Comparison of ENCODE assay signal across 11 mouse cellular contexts in the genomic region with DNA sequence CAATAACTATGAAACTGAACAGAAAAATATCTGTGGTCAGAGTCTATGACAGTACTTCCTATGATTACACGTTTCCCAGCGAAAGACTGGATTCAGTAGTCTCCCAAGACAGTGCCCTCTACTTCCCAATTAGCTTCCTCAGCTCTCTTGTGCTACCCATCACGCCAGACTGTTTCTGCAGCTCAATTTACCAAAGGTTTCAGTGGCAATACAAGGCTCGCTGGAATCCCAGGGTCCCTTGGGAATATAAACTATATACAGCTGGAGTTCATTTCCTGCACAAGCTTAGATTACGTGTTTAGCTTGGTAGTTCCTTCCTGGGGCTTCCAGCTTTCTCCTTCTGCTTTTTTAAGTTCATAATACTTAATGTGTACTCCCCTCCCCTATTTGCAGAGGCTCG.
DNase-seq lines count a peak whose midpoint lies in the region; ATAC-seq and TF ChIP-seq lines count a peak whose summit lies in the region.
"Had no signal": no experiment of that assay in that cellular context is flagged by ENCODE, and none has a peak within 500 bp of the region (broad histone marks: within the 10 kb centered on the region; RNA-seq: fewer than 3 reads in every experiment).

No protein-coding gene starts in this region.

- ATAC-seq in intestine, embryonic 14.5 days (replicated peaks; ENCODE audit: low FRiP score, low TSS enrichment, low read depth) = no peak
- ATAC-seq in intestine, postnatal 0 days = no peak
- ATAC-seq in stomach, embryonic 14.5 days (ENCODE audit: insufficient number of reproducible peaks, insufficient read depth, low FRiP score, low read depth) = no peak
- no peak for ATAC-seq in stomach, postnatal 0 days (ENCODE audit: low FRiP score, low TSS enrichment)
- ATAC-seq in forebrain, embryonic 15.5 days (replicated peaks) = no peak

- H3K4me3 ChIP-seq in intestine, embryonic 14.5 days (ENCODE audit: low read depth, low read length) = no peak overlapping the region
- H3K4me3 ChIP-seq in intestine, postnatal 0 days (ENCODE audit: low read depth, low read length) = no peak overlapping the region
- no peak overlapping the region for H3K4me3 ChIP-seq in stomach, embryonic 14.5 days (ENCODE audit: low read depth, low read length)
- H3K4me3 ChIP-seq in stomach, postnatal 0 days (ENCODE audit: low read depth, low read length) = no peak overlapping the region
- H3K4me3 ChIP-seq in forebrain, embryonic 15.5 days = no peak overlapping the region

- no peaks in the 10 kb centered on the region for H3K27me3 ChIP-seq in intestine, embryonic 14.5 days (replicated peaks; ENCODE audit: control insufficient read depth, insufficient read depth, low read length)
- H3K27me3 ChIP-seq in intestine, postnatal 0 days (replicated peaks; ENCODE audit: control insufficient read depth, insufficient read depth, low read length) = no peaks in the 10 kb centered on the region
- H3K27me3 ChIP-seq in stomach, embryonic 14.5 days (ENCODE audit: control insufficient read depth, insufficient read depth, low read length) = no peaks in the 10 kb centered on the region
- no peaks in the 10 kb centered on the region for H3K27me3 ChIP-seq in stomach, postnatal 0 days (ENCODE audit: control insufficient read depth, insufficient read depth, low read length)
- H3K27me3 ChIP-seq in forebrain, embryonic 15.5 days = no peaks in the 10 kb centered on the region

- TF ChIP-seq CTCF in intestine, postnatal 0 days (IDR thresholded peaks at IDR 0.05; ENCODE audit: low read depth) = no peak
- TF ChIP-seq CTCF in stomach, postnatal 0 days (IDR thresholded peaks at IDR 0.05; ENCODE audit: low read depth) = no peak

- no peaks in the 10 kb centered on the region for H3K9me3 ChIP-seq in intestine, embryonic 14.5 days (ENCODE audit: control insufficient read depth, low read length)
- no peaks in the 10 kb centered on the region for H3K9me3 ChIP-seq in intestine, postnatal 0 days (ENCODE audit: control insufficient read depth)
- no peaks in the 10 kb centered on the region for H3K9me3 ChIP-seq in stomach, embryonic 14.5 days (ENCODE audit: control insufficient read depth, low read depth, low read length)
- no peaks in the 10 kb centered on the region for H3K9me3 ChIP-seq in stomach, postnatal 0 days (ENCODE audit: control insufficient read depth, low read length)
- H3K9me3 ChIP-seq in forebrain, embryonic 15.5 days = no peaks in the 10 kb centered on the region

- 30% methylated on average over 6 of the region's 6 CpGs for WGBS in intestine, embryonic 14.5 days
- WGBS in intestine, postnatal 0 days = 49% methylated on average over 6 of the region's 6 CpGs
- WGBS in stomach, embryonic 14.5 days = 32% methylated on average over 6 of the region's 6 CpGs
- 41% methylated on average over 6 of the region's 6 CpGs for WGBS in stomach, postnatal 0 days
- 64% methylated on average over 6 of the region's 6 CpGs for WGBS in forebrain, embryonic 15.5 days

- H3K27ac ChIP-seq in intestine, embryonic 14.5 days (ENCODE audit: low read depth) = peak overlapping the region; percentile 38; the same call in 1 of the 2 replicates
- H3K27ac ChIP-seq in intestine, postnatal 0 days (ENCODE audit: low read depth, low read length) = no peak overlapping the region
- H3K27ac ChIP-seq in stomach, embryonic 14.5 days (ENCODE audit: low read length) = 0 out of 2 replicates have a peak overlapping the region, but pooled peaks have one; percentile 10
- no peak overlapping the region for H3K27ac ChIP-seq in stomach, postnatal 0 days (replicated peaks)
- H3K27ac ChIP-seq in forebrain, embryonic 15.5 days (replicated peaks) = no peak overlapping the region
- H3K27ac ChIP-seq: hindbrain, embryonic 14.5 days had no signal

- TF ChIP-seq EP300 in stomach, postnatal 0 days (optimal IDR thresholded peaks at IDR 0.05) = no peak

- no peak for DNase-seq in intestine, embryonic 14.5 days (ENCODE audit: low spot score)
- no peak for DNase-seq in stomach, postnatal 0 days (ENCODE audit: low spot score)
- DNase-seq in forelimb bud, embryonic 11.5 days (ENCODE audit: low read depth, low spot score) = peak; percentile 85
- DNase-seq in thymus, postnatal 10 days (ENCODE audit: low spot score in 2 of 2) = no peak
- DNase-seq in yolk sac, embryonic 10.5 days (ENCODE audit: low spot score) = no peak
- DNase-seq: adrenal gland, adult 8-10 months; cerebellum, adult 9-11 months had no signal

- H3K4me1 ChIP-seq in intestine, embryonic 14.5 days (replicated peaks; ENCODE audit: control insufficient read depth, insufficient read depth, low read length) = peaks cover 19% of the 10 kb centered on the region
- H3K4me1 ChIP-seq in intestine, postnatal 0 days (replicated peaks; ENCODE audit: control insufficient read depth, insufficient read depth, low read length) = peaks cover under 1% of the 10 kb centered on the region
- H3K4me1 ChIP-seq in stomach, embryonic 14.5 days (ENCODE audit: control insufficient read depth, insufficient read depth, low read length) = peaks cover 10% of the 10 kb centered on the region
- H3K4me1 ChIP-seq in stomach, postnatal 0 days (replicated peaks; ENCODE audit: control insufficient read depth, insufficient read depth) = 0 out of 2 replicates have a peak, but pooled peaks cover 5% of the 10 kb centered on the region
- H3K4me1 ChIP-seq in forebrain, embryonic 15.5 days = peaks cover 23% of the 10 kb centered on the region

- H3K9ac ChIP-seq in intestine, embryonic 14.5 days (ENCODE audit: low read length) = no peak overlapping the region
- no peak overlapping the region for H3K9ac ChIP-seq in intestine, postnatal 0 days (ENCODE audit: low read depth, low read length)
- no peak overlapping the region for H3K9ac ChIP-seq in stomach, embryonic 14.5 days (replicated peaks; ENCODE audit: low read depth, low read length)
- no peak overlapping the region for H3K9ac ChIP-seq in stomach, postnatal 0 days (ENCODE audit: low read length)
- no peak overlapping the region for H3K9ac ChIP-seq in forebrain, embryonic 15.5 days (replicated peaks)
- H3K9ac ChIP-seq: hindbrain, embryonic 14.5 days had no signal

- H3K4me2 ChIP-seq in intestine, embryonic 14.5 days (ENCODE audit: low read length) = no peak overlapping the region
- no peak overlapping the region for H3K4me2 ChIP-seq in intestine, postnatal 0 days (replicated peaks; ENCODE audit: low read depth)
- no peak overlapping the region for H3K4me2 ChIP-seq in stomach, embryonic 14.5 days (replicated peaks; ENCODE audit: low read depth, low read length)
- no peak overlapping the region for H3K4me2 ChIP-seq in stomach, postnatal 0 days (replicated peaks; ENCODE audit: low read depth)
- H3K4me2 ChIP-seq in forebrain, embryonic 15.5 days (replicated peaks) = no peak overlapping the region
- H3K4me2 ChIP-seq: hindbrain, embryonic 14.5 days had no signal

- H3K36me3 ChIP-seq in intestine, embryonic 14.5 days (ENCODE audit: control insufficient read depth, insufficient read depth, low read length) = no peaks in the 10 kb centered on the region
- H3K36me3 ChIP-seq in intestine, postnatal 0 days (ENCODE audit: control insufficient read depth, insufficient read depth) = no peaks in the 10 kb centered on the region
- no peaks in the 10 kb centered on the region for H3K36me3 ChIP-seq in stomach, embryonic 14.5 days (ENCODE audit: control insufficient read depth, insufficient read depth, low read length)
- H3K36me3 ChIP-seq in stomach, postnatal 0 days (ENCODE audit: control insufficient read depth, insufficient read depth, low read length) = no peaks in the 10 kb centered on the region
- H3K36me3 ChIP-seq in forebrain, embryonic 15.5 days = no peaks in the 10 kb centered on the region

Comparison
In these comparisons a context has a peak if more than half of its experiments do, and no peak if none do; other contexts are left out.
1. H3K27ac ChIP-seq: peak in intestine, embryonic 14.5 days (single experiment) and stomach, embryonic 14.5 days (single experiment); none in intestine, postnatal 0 days (single experiment), stomach, postnatal 0 days (single experiment) and forebrain, embryonic 15.5 days (single experiment).